In genomic region chr2:135926660-135927343, GRCm38 (mm10) we compare ENCODE assay signal across 8 mouse cellular contexts.
A peak's percentile ranks its signal among the peaks of the same experiment; 100 is the strongest.
DNase-seq lines count a peak whose midpoint lies in the region; ATAC-seq and TF ChIP-seq lines count a peak whose summit lies in the region.

No protein-coding gene starts in this region.

- no peaks in the 10 kb centered on the region; the same call in 1 of the 2 replicates for H3K4me1 ChIP-seq in forebrain, embryonic 11.5 days (replicated peaks; ENCODE audit: control insufficient read depth, insufficient read depth, low read length)
- H3K4me1 ChIP-seq in forebrain, embryonic 16.5 days (replicated peaks; ENCODE audit: control insufficient read depth, insufficient read depth, low read length): no peaks in the 10 kb centered on the region
- peaks cover 9% of the 10 kb centered on the region for H3K4me1 ChIP-seq in brown adipose tissue, adult 24 weeks (ENCODE audit: control insufficient read depth, insufficient read depth, insufficient read length, low read length)
- H3K4me1 ChIP-seq in kidney, adult 2 months (ENCODE audit: control insufficient read depth, insufficient read depth, low read length): no peaks in the 10 kb centered on the region
- H3K4me1 ChIP-seq in liver, embryonic 14.5 days (replicated peaks; ENCODE audit: control insufficient read depth in 2 of 2, insufficient read depth in 2 of 2, low read length in 1 of 2): no peaks in the 10 kb centered on the region

- 89% methylated on average over 8 of the region's 8 CpGs for WGBS in forebrain, embryonic 11.5 days
- 83% methylated on average over 8 of the region's 8 CpGs for WGBS in forebrain, embryonic 16.5 days
- 64% methylated on average over 8 of the region's 8 CpGs for WGBS in kidney, adult 2 months
- WGBS in liver, embryonic 14.5 days (ENCODE audit: insufficient replicate concordance): 63% methylated on average over 8 of the region's 8 CpGs

- TF ChIP-seq POLR2A in kidney, adult 2 months (IDR thresholded peaks at IDR 0.05; ENCODE audit: low read depth, low read length): no peak

- 0 out of 2 replicates have a peak, but pooled peaks have one; percentile 22 for TF ChIP-seq CTCF in kidney, adult 2 months (conservative IDR thresholded peaks at IDR 0.05; ENCODE audit: insufficient read depth, insufficient read length, low read depth, low read length)
- TF ChIP-seq CTCF in liver, embryonic 14.5 days (IDR thresholded peaks at IDR 0.05; ENCODE audit: low read depth): peak; percentile 26; the same call in 1 of the 2 replicates

- H3K36me3 ChIP-seq in forebrain, embryonic 11.5 days (ENCODE audit: control insufficient read depth, insufficient read depth, low read length): no peaks in the 10 kb centered on the region
- no peaks in the 10 kb centered on the region for H3K36me3 ChIP-seq in forebrain, embryonic 16.5 days (ENCODE audit: control insufficient read depth, insufficient read depth)
- no peaks in the 10 kb centered on the region for H3K36me3 ChIP-seq in kidney, adult 2 months (ENCODE audit: control insufficient read depth, insufficient read depth, low read length)
- no peaks in the 10 kb centered on the region for H3K36me3 ChIP-seq in liver, embryonic 14.5 days (replicated peaks; ENCODE audit: control insufficient read depth, insufficient read depth, low read depth)

- no peak overlapping the region for H3K9ac ChIP-seq in forebrain, embryonic 11.5 days (ENCODE audit: low read length)
- no peak overlapping the region for H3K9ac ChIP-seq in forebrain, embryonic 16.5 days (replicated peaks; ENCODE audit: low read depth, low read length)
- no peak overlapping the region for H3K9ac ChIP-seq in liver, embryonic 14.5 days (replicated peaks)

- no peak overlapping the region for H3K27ac ChIP-seq in forebrain, embryonic 11.5 days (ENCODE audit: low read depth, low read length)
- H3K27ac ChIP-seq in forebrain, embryonic 16.5 days (ENCODE audit: low read length): no peak overlapping the region
- peak overlapping the region; percentile 77 for H3K27ac ChIP-seq in brown adipose tissue, adult 24 weeks (replicated peaks; ENCODE audit: low read depth, low read length)
- no peak overlapping the region for H3K27ac ChIP-seq in kidney, adult 2 months (ENCODE audit: insufficient read depth, low read depth, low read length)
- H3K27ac ChIP-seq in liver, embryonic 14.5 days: no peak overlapping the region

- no peaks in the 10 kb centered on the region for H3K9me3 ChIP-seq in forebrain, embryonic 11.5 days (ENCODE audit: control insufficient read depth, low read length)
- no peaks in the 10 kb centered on the region for H3K9me3 ChIP-seq in forebrain, embryonic 16.5 days (ENCODE audit: control insufficient read depth, low read length)
- no peaks in the 10 kb centered on the region for H3K9me3 ChIP-seq in liver, embryonic 14.5 days (ENCODE audit: control insufficient read depth, low read length)

- TF ChIP-seq EP300 in liver, embryonic 14.5 days (IDR thresholded peaks at IDR 0.05; ENCODE audit: low read depth): no peak

- no peak overlapping the region for H3K4me3 ChIP-seq in forebrain, embryonic 11.5 days (ENCODE audit: low read depth, low read length)
- H3K4me3 ChIP-seq in forebrain, embryonic 16.5 days (replicated peaks; ENCODE audit: low read length): no peak overlapping the region
- H3K4me3 ChIP-seq in brown adipose tissue, adult 24 weeks (ENCODE audit: insufficient read depth, low read depth, low read length): no peak overlapping the region
- no peak overlapping the region for H3K4me3 ChIP-seq in kidney, adult 2 months (ENCODE audit: insufficient read depth, low read depth, low read length)
- no peak overlapping the region for H3K4me3 ChIP-seq in liver, embryonic 14.5 days (ENCODE audit: insufficient read depth in 1 of 2, low read depth in 2 of 2, low read length in 2 of 2)

- 0 out of 2 replicates have a peak, but pooled peaks have one; percentile 29 for ATAC-seq in forebrain, embryonic 11.5 days (replicated peaks; ENCODE audit: low FRiP score)
- no peak for ATAC-seq in forebrain, embryonic 16.5 days
- no peak for ATAC-seq in liver, embryonic 14.5 days (ENCODE audit: insufficient read depth)

- no peak for DNase-seq in forebrain, embryonic 11.5 days (ENCODE audit: low spot score)
- peak; percentile 89 for DNase-seq in 3T3-L1 (ENCODE audit: low read depth, low spot score)
- peak; percentile 48 for DNase-seq in forelimb bud, embryonic 11.5 days (ENCODE audit: low read depth, low spot score)
- peak; percentile 82 for DNase-seq in kidney, adult 2 months
- DNase-seq in liver, embryonic 14.5 days (ENCODE audit: low read depth in 3 of 3, low spot score in 3 of 3): no peak
- DNase-seq in retina, postnatal 7 days (ENCODE audit: low read depth, low spot score): peak; percentile 43

- no peak overlapping the region for H3K4me2 ChIP-seq in forebrain, embryonic 11.5 days (ENCODE audit: low read depth, low read length, severe bottlenecking)
- H3K4me2 ChIP-seq in forebrain, embryonic 16.5 days (ENCODE audit: low read length): no peak overlapping the region
- no peak overlapping the region for H3K4me2 ChIP-seq in liver, embryonic 14.5 days (ENCODE audit: low read depth)

- H3K27me3 ChIP-seq in forebrain, embryonic 11.5 days (ENCODE audit: control insufficient read depth, insufficient read depth, low read length): no peaks in the 10 kb centered on the region
- H3K27me3 ChIP-seq in forebrain, embryonic 16.5 days (replicated peaks; ENCODE audit: control insufficient read depth, insufficient read depth, low read length): no peaks in the 10 kb centered on the region
- H3K27me3 ChIP-seq in kidney, adult 2 months (replicated peaks; ENCODE audit: control insufficient read depth, insufficient read depth, low read length): no peaks in the 10 kb centered on the region
- no peaks in the 10 kb centered on the region for H3K27me3 ChIP-seq in liver, embryonic 14.5 days (ENCODE audit: control insufficient read depth, insufficient read depth, low read length)

Comparison
In these comparisons a context has a peak if more than half of its experiments do, and no peak if none do; other contexts are left out.
1. DNase-seq: peak in 3T3-L1 (single experiment), forelimb bud, embryonic 11.5 days (single experiment), kidney, adult 2 months (single experiment) and retina, postnatal 7 days (single experiment); none in forebrain, embryonic 11.5 days (single experiment) and liver, embryonic 14.5 days (0 of 3).